Mouse (Mus musculus) layer of hippocampus, adult 9-11 months (tissue): ENCODE measurements around the gene Ptar1.
A peak's percentile ranks its signal among the peaks of the same experiment; 100 is the strongest.

Source experiments
- DNase-seq: peaks from one replicate; pipeline ENCODE4 v3.0.0; 2022

The Ptar1 gene

DNA sequence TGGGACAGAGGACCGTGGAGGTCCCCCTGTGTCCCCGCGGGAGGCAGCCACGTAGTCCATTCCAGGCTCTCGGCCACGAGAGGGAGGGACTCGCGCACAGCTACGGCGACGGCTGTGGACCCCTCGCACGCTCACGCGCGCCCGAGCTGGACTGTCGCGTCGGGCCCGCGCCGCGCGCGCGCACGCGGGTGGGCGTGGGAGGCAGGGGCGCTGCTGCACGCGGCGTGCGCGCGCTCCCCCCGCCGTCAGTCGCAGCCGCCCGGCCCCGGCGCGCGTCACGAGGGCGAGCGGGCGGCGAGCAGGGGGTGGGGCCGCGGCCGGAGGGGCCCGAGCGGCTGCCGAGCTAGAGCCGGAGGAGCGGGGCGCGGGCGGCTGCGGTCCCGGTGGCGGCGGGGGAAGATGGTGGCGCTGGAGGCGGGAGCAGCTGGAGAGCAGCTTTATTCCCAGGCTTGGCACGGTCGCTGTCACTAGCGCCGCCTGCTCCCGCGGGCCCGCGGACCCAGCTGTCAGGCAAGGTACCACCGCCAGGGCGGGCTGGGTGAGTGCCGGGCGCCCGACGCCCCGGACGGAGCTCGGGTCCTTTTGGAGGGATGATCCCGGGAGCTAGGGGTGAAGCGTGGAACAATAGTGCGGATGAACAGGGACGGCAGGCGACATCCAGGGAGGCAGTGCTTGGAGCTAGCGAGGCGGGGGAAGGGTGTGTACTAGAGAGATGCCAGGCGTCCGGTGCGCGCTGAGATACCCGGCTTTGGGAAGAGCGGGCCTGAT, 71.5 kb downstream of the Ptar1 start, which contains the start of gene Apba1:
Gene Apba1, plus strand, starts transcription at position 334 of the 768 bp plus-strand sequence.
- DNase-seq = peak; percentile 89

DNA sequence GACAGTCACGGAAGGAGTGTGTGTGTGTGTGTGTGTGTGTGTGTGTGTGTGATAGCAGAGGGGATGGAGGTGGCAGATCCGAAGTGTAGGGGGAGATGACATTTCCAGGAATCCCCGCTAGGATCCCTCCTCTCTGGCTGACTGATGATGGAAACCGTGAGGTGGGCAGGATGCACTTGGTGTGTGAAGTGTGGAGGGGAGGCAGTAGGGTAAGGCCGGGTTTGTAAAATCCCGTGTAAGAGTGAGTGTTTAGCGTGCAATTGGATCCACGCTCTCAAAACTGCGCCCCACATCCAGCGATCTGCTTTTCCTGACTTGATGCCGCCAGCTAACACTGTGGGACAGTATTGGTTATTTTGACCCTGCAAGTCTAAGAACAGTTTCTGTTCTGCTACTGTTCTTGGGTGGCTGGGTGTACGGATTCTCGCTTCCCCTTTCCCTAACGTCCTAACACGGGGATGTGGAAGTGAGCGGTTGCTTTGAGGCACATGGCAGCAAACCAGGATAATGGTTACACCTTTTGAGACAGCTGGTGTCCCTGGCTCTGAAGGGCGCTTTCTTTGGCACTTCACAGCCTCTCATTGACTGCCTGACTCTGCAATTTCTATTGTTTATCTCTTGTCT, 72.2 kb downstream of the Ptar1 start:
- DNase-seq = peak; percentile 55

- DNase-seq = no peak
These were observed 76.1 kb downstream of the Ptar1 start for GRCm38 (mm10) chr19:23763371-23763770.

GRCm38 (mm10) chr19:23764051-23764450, 76.8 kb downstream of the Ptar1 start:
- DNase-seq = no peak

DNA sequence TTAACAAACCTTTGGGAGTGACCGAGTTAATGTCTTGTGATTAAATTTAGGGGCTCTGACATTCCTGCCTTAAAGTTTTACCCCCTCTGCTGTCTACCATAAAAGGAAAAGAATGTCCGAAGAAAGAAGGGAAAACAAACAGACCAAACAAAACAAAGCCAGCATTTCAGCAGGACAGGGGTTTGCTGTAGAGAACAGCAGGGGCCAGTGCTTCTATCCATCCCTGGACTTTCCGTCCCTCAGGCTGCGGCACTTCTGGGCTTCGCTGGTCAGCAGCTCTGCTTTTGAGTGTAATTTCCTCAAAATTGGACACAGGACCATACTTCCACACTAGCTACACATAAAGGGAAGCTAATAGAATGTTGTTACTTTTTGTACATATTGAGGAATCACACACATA, 81.6 kb downstream of the Ptar1 start:
- no peak for DNase-seq

DNA sequence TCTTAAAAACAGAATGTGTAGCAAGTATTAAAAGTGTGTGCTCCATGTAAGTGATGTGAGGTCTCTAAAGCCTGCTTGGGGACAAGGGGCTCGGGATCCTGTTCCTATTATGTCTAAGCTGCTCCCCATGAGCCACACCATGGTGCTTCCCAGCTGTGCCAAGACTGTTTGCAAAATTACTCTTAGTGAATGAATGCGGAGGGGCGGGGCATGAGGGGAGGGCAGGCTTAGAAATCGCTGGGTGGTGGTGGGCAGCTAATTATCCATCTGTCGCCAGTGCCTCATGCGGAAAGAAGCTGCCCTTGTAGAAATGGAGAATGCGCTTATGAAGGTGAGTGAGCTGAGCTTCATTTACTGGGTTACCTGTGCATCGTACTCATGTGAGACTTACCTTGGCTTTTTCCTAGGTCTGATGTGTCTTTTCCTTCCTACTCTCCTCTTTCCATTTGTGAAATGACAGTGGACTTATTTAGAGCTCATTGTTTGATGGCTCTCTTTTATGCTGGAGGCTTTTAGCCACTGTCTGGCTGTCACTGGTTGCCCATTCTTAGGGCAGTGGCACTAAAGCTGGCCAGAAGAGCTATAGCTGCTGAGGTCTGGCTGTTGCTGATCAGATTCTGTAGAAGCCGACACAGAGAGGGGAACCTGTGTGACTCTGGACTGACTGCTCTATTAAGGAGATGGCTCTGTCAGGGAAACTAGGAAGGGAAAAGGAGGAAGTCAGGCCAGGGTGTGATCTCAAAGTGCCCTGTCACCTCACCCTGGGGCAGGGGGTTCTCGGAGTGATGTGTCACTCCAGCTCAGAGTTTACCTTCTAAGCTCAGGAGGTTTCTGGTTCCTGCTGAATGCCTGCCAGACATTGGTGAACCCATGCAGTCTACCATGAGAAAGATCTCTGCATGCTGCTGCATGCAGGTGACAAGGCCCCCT, 83.5 kb downstream of the Ptar1 start:
- no peak for DNase-seq

- DNase-seq = no peak
These were observed 84.7 kb downstream of the Ptar1 start for GRCm38 (mm10) chr19:23771971-23772370.

DNA sequence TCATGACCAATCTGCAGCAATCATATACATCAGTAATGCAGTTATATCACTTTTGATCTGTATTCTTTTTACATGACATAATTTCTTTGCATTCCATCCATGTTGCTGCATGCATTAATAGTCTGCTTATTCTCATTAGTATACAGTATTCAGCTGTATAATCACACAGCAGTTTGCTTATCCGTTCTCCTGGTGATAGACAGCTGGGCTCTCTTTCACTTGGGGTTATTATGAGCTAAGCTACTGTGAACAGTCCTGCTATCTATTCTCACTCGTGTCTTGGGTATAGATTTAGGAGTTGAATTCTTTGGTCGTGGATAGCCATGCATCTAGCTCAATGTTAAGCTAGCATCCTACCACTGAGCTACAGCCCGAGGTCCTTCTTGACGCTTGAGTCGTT, 88.1 kb downstream of the Ptar1 start:
- DNase-seq = no peak

DNA sequence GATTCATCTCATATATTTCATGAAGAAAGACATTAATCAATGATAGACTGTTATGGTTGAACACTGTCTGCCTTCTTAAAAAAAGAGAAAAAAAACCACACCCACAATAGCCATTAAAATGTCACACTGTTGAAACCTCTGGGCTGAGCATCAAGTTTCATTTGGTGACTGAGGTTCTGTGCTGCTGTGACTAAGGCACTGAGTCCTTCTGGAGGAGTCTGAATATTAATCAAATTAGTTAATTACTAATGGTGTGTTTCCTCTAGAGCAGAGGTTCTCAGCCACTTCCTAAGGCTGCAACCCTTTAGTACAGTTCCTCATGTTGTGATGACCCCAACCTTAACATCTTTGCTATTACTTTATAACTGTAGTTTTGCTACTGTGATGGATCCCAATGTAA, 91.9 kb downstream of the Ptar1 start:
- no peak for DNase-seq

DNA sequence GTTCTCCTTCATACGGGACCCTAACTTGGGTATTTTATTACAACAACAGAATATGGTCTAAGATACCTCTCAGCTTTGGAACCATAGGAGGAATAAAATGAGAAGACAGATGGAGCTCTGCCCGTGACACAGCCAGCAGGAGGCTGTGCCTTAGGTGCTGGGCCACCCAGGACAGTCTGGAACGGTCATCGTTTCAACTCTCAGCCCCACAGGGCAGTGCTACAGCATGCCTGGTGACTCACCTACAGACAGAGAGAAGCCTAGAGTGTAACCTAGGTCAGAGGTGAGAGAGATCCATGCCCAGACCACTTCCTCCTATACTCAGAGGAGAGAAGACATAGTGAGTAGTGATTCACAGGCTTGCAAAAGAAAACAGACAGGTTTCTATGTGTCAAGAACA, 92.9 kb downstream of the Ptar1 start:
- no peak for DNase-seq
